Mouse (Mus musculus): ENCODE measurements around the gene Tex12. TPM values are rescaled to one million over a fixed set of nuclear protein-coding genes. Genes with fewer than 3 reads are reported as not detected.

The Tex12 gene
- total RNA-seq, 2 experiments from 2014 or later: not detected

DNA sequence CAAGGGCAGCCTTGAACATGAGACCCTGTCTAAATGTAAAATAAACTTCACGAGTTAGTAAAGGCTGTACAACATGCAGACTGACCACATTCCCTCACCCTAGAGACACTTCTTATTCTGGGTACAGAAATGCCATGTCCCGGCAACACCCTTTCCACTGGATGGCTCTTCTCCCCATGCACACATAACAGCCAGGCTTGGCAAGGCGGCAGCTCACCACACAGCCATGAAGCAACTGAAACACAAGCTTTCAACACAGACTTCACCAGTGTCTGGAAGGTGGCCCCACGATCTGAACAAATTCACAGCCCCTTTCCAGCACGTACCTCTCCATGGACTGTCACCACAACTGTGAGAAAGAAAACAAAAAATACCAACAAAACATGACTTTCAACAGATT, 36.2 kb downstream of the Tex12 start:
- no peak for DNase-seq (ENCODE audit: low spot score in 2 of 2)
- intact Hi-C loops (cut with DNase I): loop anchor here (5.0 kb wide), 1 partner anchor 1033 kb away; no protein-coding TSS in a partner anchor

DNA sequence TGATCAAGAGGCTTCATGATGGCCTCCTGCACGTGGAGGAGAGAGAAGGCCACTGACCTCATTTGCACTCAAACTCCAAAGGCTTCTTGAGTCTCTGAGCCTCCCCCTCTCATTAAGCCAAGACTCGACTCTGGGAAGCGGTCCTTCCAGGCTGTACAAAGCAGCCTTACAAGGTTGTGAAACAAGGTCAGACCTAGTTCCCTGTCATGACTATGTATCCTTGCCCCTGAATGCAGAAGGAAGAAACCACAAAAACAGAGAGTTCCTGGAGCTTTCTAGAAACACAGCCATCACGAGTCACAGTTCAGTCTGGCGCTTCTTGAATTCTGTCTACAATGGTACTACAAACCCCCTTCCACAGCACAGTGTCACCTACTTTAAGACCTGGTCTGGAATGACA, 38.6 kb downstream of the Tex12 start:
- DNase-seq (ENCODE audit: low spot score in 2 of 2): no peak
- intact Hi-C loops (cut with DNase I): no loop called here

DNA sequence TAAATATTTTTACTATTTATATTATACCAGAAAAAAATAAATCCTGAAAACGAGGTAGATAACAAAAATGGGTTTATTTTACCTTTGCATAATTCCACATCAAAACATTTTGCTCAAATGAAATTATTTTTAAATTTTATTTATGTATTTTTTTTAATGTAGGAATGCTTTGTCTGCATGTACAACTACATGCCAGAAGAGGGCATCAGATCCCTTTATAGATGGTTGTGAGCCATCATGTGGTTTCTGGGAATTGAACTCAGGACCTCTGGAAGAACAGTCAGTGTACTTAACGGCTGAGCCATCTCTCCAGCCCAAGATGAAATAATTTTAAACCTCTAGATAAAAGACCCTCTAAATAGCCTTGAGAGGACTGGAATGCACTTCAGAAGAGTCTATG, 39.6 kb downstream of the Tex12 start:
- intact Hi-C loops (cut with DNase I): no loop called here
- no peak for DNase-seq (ENCODE audit: low spot score in 2 of 2)

DNA sequence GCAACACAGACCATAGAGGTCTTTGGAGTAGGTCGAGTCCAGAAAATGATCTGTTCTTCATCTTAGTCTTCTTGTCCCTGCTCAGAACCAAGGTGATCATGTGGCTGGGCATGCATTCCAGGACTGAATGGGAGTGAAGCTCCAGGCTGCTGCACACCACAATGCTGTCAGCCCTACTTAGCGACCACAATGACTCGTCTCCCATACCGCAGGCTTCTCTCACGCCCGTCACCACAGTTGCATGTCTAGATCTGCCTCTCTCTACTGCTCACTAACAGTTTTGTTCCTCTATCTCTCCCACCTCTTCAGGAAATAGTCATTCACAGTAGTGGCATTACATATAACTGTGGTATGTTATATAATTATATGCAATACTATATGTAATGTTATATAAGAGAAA, 40.4 kb downstream of the Tex12 start:
- DNase-seq (ENCODE audit: low spot score in 2 of 2): no peak
- intact Hi-C loops (cut with DNase I): no loop called here

DNA sequence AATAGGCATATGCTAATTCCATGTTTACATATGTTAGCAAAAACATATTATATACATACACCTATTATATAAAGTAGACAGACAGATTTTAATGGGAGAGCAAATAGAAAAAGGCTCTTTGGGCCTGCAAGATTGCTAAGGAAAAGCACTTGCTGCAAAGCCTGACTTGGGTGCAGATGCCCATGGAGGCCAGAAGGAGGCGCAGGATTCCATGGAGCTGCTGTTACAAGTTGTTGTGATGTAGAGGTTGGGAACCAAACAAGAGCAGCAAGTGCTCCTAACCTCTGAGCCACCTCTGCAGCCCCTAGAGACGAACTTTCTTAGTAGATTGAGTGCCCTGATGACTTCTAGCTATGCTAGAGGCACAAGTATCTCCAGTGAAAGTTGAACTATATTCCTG, 42.3 kb downstream of the Tex12 start:
- DNase-seq (ENCODE audit: low spot score in 2 of 2): no peak
- intact Hi-C loops (cut with DNase I): no loop called here

DNA sequence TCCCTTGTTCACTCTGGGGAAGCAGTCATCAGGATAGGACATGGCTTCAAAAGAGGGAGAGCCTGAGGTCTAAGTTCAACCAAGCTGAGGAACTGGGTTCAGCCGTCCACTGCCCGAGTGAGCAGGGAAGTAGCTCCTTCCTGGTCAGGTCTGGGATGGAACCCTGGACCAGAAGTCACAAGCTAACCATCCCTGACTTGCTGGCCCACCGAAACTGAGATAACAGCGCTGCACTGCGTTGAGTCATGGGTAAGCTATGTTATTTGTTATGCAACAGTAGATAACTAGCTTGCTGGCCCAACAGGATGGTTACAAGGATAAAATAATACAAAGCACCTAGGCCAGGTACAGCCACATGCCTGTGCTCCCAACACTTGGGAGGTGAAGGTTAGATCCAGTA, 45.7 kb downstream of the Tex12 start:
- intact Hi-C loops (cut with DNase I): no loop called here
- no peak for DNase-seq (ENCODE audit: low spot score in 2 of 2)

DNA sequence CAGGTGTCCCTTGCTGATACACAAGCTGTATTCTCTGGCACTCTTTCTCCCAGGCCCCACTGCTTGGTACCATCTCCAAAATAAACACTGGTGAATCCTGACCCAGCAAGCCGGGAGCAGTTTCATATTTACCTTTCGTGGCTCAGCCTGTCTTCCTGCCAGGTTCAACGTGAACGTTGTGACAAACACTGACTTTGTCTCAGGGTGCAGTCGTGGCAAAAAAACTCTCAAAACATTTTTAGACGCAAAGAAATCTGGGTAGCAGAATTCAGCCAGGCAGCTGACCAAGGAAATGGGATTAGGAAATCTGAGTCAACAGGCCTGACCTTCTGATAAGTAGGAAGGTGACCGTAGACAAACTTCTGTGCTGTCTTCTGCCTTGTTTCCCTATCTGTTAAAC, 53.6 kb downstream of the Tex12 start:
- intact Hi-C loops (cut with DNase I): no loop called here
- no peak for DNase-seq (ENCODE audit: low spot score in 2 of 2)

Other genes with a start within 250 kb of the Tex12 start
- 100 to 1,000 TPM; 327 to 341 TPM for gene Rpl10-ps3, start 216.4 kb downstream of the Tex12 start, total RNA-seq (2021)
- gene Plet1, start 66.8 kb downstream of the Tex12 start, total RNA-seq (2021): not detected
- 10 to 100 TPM; 35.6 to 41.3 TPM for gene Pts, start 32.6 kb downstream of the Tex12 start, total RNA-seq (2021)
- 10 to 100 TPM; 24.1 to 24.4 TPM for gene Il18, start 6.5 kb downstream of the Tex12 start, total RNA-seq (2021)
- gene Bco2, start 6.1 kb downstream of the Tex12 start, total RNA-seq (2021): 1 to 10 TPM; 2.7 to 2.8 TPM
- 100 to 1,000 TPM; 124 to 129 TPM for gene Sdhd, start 42.5 kb upstream of the Tex12 start, total RNA-seq (2021)
- 100 to 1,000 TPM; 230 to 244 TPM for gene Timm8b, start 42.6 kb upstream of the Tex12 start, total RNA-seq (2021)
- gene Pih1d2, start 56.0 kb upstream of the Tex12 start, total RNA-seq (2021): 1 to 10 TPM; 2.1 to 3.2 TPM
- 10 to 100 TPM; 29.2 to 30.0 TPM for gene Nkapd1, start 56.1 kb upstream of the Tex12 start, total RNA-seq (2021)
- 100 to 1,000 TPM; 128 to 134 TPM for gene Dlat, start 98.5 kb upstream of the Tex12 start, total RNA-seq (2021)
- gene Dixdc1, start 178.2 kb upstream of the Tex12 start, total RNA-seq (2021): 10 to 100 TPM; 72.5 to 79.2 TPM
- 1 to 10 TPM; 2.0 to 3.1 TPM for gene 2310030G06Rik, start 185.2 kb upstream of the Tex12 start, total RNA-seq (2021)
- gene Cryab, start 190.0 kb upstream of the Tex12 start, total RNA-seq (2021): 100 to 1,000 TPM in 1 of 2 experiments, 10 to 100 TPM in 1; 90.2 to 105 TPM
- 1 to 10 TPM; 2.3 to 2.7 TPM for gene Hspb2, start 191.0 kb upstream of the Tex12 start, total RNA-seq (2021)
- gene Fdxacb1, start 206.9 kb upstream of the Tex12 start, total RNA-seq (2021): 1 to 10 TPM; 5.3 to 5.6 TPM
- gene Alg9, start 213.7 kb upstream of the Tex12 start, total RNA-seq (2021): 10 to 100 TPM; 28.8 to 29.9 TPM
- 10 to 100 TPM; 29.2 to 30.4 TPM for gene 1110032A03Rik, start 214.2 kb upstream of the Tex12 start, total RNA-seq (2021)